Mouse (Mus musculus) 3T3-L1 (cell line): Measurements from ENCODE around the gene H2al1c.
"Not testable (repeated sequence)": the region's sequence is repeated elsewhere in the genome, so short reads cannot be mapped to it uniquely, and the experiment has no call there.

Experiments
- DNase-seq: peaks from one replicate; pipeline ENCODE4 v3.0.0-alpha.2; 2015; ENCODE audit warnings: low read depth, low spot score

H2al1c gene

GRCm38 (mm10) chrX:11305355-11305754, at the start of gene H2al1c:
Gene H2al1c, plus strand, starts transcription at chrX:11305655.
- DNase-seq = not testable (repeated sequence)

GRCm38 (mm10) chrX:11264918-11265317, 40.5 kb upstream of the H2al1c start:
- no peak for DNase-seq

GRCm38 (mm10) chrX:11267791-11268190, 37.7 kb upstream of the H2al1c start:
- no peak for DNase-seq

GRCm38 (mm10) chrX:11269074-11269473, 36.4 kb upstream of the H2al1c start:
- no peak for DNase-seq

- no peak for DNase-seq
These were observed 32.3 kb upstream of the H2al1c start for GRCm38 (mm10) chrX:11273190-11273589.

- no peak for DNase-seq
These were observed 28.4 kb upstream of the H2al1c start for GRCm38 (mm10) chrX:11277083-11277482.

- no peak for DNase-seq
These were observed 24.7 kb upstream of the H2al1c start for GRCm38 (mm10) chrX:11280741-11281140.

- no peak for DNase-seq
These were observed 17.1 kb upstream of the H2al1c start for GRCm38 (mm10) chrX:11288306-11288882.

GRCm38 (mm10) chrX:11289244-11289643, 16.2 kb upstream of the H2al1c start:
- DNase-seq = peak; percentile 2

GRCm38 (mm10) chrX:11298957-11299356, 6.5 kb upstream of the H2al1c start, which contains the start of gene H2al1a:
Gene H2al1a, plus strand, starts transcription at chrX:11299257.
- DNase-seq = not testable (repeated sequence)

GRCm38 (mm10) chrX:11302132-11302531, 3.3 kb upstream of the H2al1c start, which contains the start of gene H2al1b:
Gene H2al1b, plus strand, starts transcription at chrX:11302432.
- not testable (repeated sequence) for DNase-seq

GRCm38 (mm10) chrX:11308524-11308923, 3.1 kb downstream of the H2al1c start, which contains the start of gene H2al1d:
Gene H2al1d, plus strand, starts transcription at chrX:11308824.
- not testable (repeated sequence) for DNase-seq

- DNase-seq = not testable (repeated sequence)
These were observed 6.2 kb downstream of the H2al1c start, which contains the start of gene H2al1e for GRCm38 (mm10) chrX:11311634-11312033. Gene H2al1e, plus strand, starts transcription at chrX:11311934.

- DNase-seq = not testable (repeated sequence)
These were observed 9.4 kb downstream of the H2al1c start, which contains the start of gene H2al1f for GRCm38 (mm10) chrX:11314858-11315257. Gene H2al1f, plus strand, starts transcription at chrX:11315158.

GRCm38 (mm10) chrX:11317956-11318355, 12.5 kb downstream of the H2al1c start, which contains the start of gene H2al1g:
Gene H2al1g, plus strand, starts transcription at chrX:11318256.
- not testable (repeated sequence) for DNase-seq

- DNase-seq = not testable (repeated sequence)
These were observed 15.7 kb downstream of the H2al1c start, which contains the start of gene H2al1h for GRCm38 (mm10) chrX:11321192-11321591. Gene H2al1h, plus strand, starts transcription at chrX:11321492.

GRCm38 (mm10) chrX:11324359-11324758, 18.9 kb downstream of the H2al1c start, which contains the start of gene H2al1i:
Gene H2al1i, plus strand, starts transcription at chrX:11324659.
- DNase-seq = not testable (repeated sequence)

- not testable (repeated sequence) for DNase-seq
These were observed 22.1 kb downstream of the H2al1c start, which contains the start of gene H2al1j for GRCm38 (mm10) chrX:11327522-11327921. Gene H2al1j, plus strand, starts transcription at chrX:11327822.

GRCm38 (mm10) chrX:11345762-11346161, 40.3 kb downstream of the H2al1c start:
- DNase-seq = no peak

- no peak for DNase-seq
These were observed 41.3 kb downstream of the H2al1c start for GRCm38 (mm10) chrX:11346756-11347155.
